Mouse (Mus musculus): ENCODE measurements around the gene Olfr148. TPM values are rescaled to one million over a fixed set of nuclear protein-coding genes. Genes with fewer than 3 reads are reported as not detected.

The Olfr148 gene
- polyA plus RNA-seq, 1 experiment from 2014 or later, result not detected

- Histone ChIP-seq H3K27me3 (replicated peaks; ENCODE audit: control insufficient read depth, insufficient read depth, low read length) (no peaks in the 10 kb centered on the region), H3K9ac (ENCODE audit: low read depth, low read length) (no peak within 1 kb of the TSS), H3K4me2 (no peak within 1 kb of the TSS), H3K27ac (ENCODE audit: low read depth, low read length) (no peak within 1 kb of the TSS), H3K36me3 (ENCODE audit: control insufficient read depth, insufficient read depth, low read length) (no peaks in the 10 kb centered on the region), H3K9me3 (ENCODE audit: control insufficient read depth, low read length) (no peaks in the 10 kb centered on the region), H3K4me3 (ENCODE audit: low read depth, low read length) (no peak within 1 kb of the TSS), H3K4me1 (replicated peaks; ENCODE audit: control insufficient read depth, insufficient read depth, low read length) (no peaks in the 10 kb centered on the region)
- ATAC-seq (replicated peaks; ENCODE audit: low FRiP score), result no peak
- no peak for DNase-seq (ENCODE audit: low spot score)
- WGBS, result 76% methylated on average over 1 of the region's 1 CpGs
These were observed 10.6 kb downstream of the Olfr148 start, which contains the start of gene Olfr960 for GRCm38 (mm10) chr9:39621073-39621472. Olfr960 (plus strand) TSS chr9:39621373.

- ATAC-seq (replicated peaks; ENCODE audit: low FRiP score), result no peak
These were observed 13.3 kb downstream of the Olfr148 start for GRCm38 (mm10) chr9:39623783-39624182.

GRCm38 (mm10) chr9:39624711-39625110 is 14.3 kb downstream of the Olfr148 start:
- no peaks in the 10 kb centered on the region for H3K36me3 ChIP-seq (ENCODE audit: control insufficient read depth, insufficient read depth, low read length)
- no peaks in the 10 kb centered on the region for H3K27me3 ChIP-seq (replicated peaks; ENCODE audit: control insufficient read depth, insufficient read depth, low read length)
- ATAC-seq (replicated peaks; ENCODE audit: low FRiP score), result no peak
- H3K4me3 ChIP-seq (ENCODE audit: low read depth, low read length), result no peak overlapping the region
- no peak overlapping the region for H3K9ac ChIP-seq (ENCODE audit: low read depth, low read length)
- WGBS, result 59% methylated on average over 2 of the region's 2 CpGs
- no peaks in the 10 kb centered on the region for H3K9me3 ChIP-seq (ENCODE audit: control insufficient read depth, low read length)
- no peak overlapping the region for H3K4me2 ChIP-seq
- H3K4me1 ChIP-seq (replicated peaks; ENCODE audit: control insufficient read depth, insufficient read depth, low read length), result no peaks in the 10 kb centered on the region
- H3K27ac ChIP-seq (ENCODE audit: low read depth, low read length), result no peak overlapping the region
- no peak for DNase-seq (ENCODE audit: low spot score)

More at GRCm38 (mm10) chr9:39623783-39624182, 13.3 kb downstream of the Olfr148 start:
- DNase-seq (ENCODE audit: low spot score), result no peak
- H3K27me3 ChIP-seq (replicated peaks; ENCODE audit: control insufficient read depth, insufficient read depth, low read length), result no peaks in the 10 kb centered on the region
- no peaks in the 10 kb centered on the region for H3K36me3 ChIP-seq (ENCODE audit: control insufficient read depth, insufficient read depth, low read length)
- H3K9me3 ChIP-seq (ENCODE audit: control insufficient read depth, low read length), result no peaks in the 10 kb centered on the region
- no peaks in the 10 kb centered on the region for H3K4me1 ChIP-seq (replicated peaks; ENCODE audit: control insufficient read depth, insufficient read depth, low read length)
- H3K9ac ChIP-seq (ENCODE audit: low read depth, low read length), result no peak overlapping the region
- no peak overlapping the region for H3K4me2 ChIP-seq
- no peak overlapping the region for H3K27ac ChIP-seq (ENCODE audit: low read depth, low read length)
- H3K4me3 ChIP-seq (ENCODE audit: low read depth, low read length), result no peak overlapping the region
- WGBS, result 84% methylated on average over 3 of the region's 3 CpGs

- H3K27ac ChIP-seq (ENCODE audit: low read depth, low read length), result no peak overlapping the region
- ATAC-seq (replicated peaks; ENCODE audit: low FRiP score) (no peak), DNase-seq (ENCODE audit: low spot score) (no peak)
- no peaks in the 10 kb centered on the region for H3K4me1 ChIP-seq (replicated peaks; ENCODE audit: control insufficient read depth, insufficient read depth, low read length)
- H3K9ac ChIP-seq (ENCODE audit: low read depth, low read length), result no peak overlapping the region
- 71% methylated on average over 2 of the region's 2 CpGs for WGBS
- H3K27me3 ChIP-seq (replicated peaks; ENCODE audit: control insufficient read depth, insufficient read depth, low read length), result no peaks in the 10 kb centered on the region
- no peak overlapping the region for H3K4me2 ChIP-seq
- no peak overlapping the region for H3K4me3 ChIP-seq (ENCODE audit: low read depth, low read length)
- H3K9me3 ChIP-seq (ENCODE audit: control insufficient read depth, low read length), result no peaks in the 10 kb centered on the region
- H3K36me3 ChIP-seq (ENCODE audit: control insufficient read depth, insufficient read depth, low read length), result no peaks in the 10 kb centered on the region
These were observed 18.6 kb downstream of the Olfr148 start for GRCm38 (mm10) chr9:39629069-39629468.

- no peak for DNase-seq (ENCODE audit: low spot score)
- WGBS, result 31% methylated on average over 4 of the region's 4 CpGs
- Histone ChIP-seq H3K27ac (ENCODE audit: low read depth, low read length) (no peak overlapping the region), H3K9me3 (ENCODE audit: control insufficient read depth, low read length) (no peaks in the 10 kb centered on the region), H3K4me1 (replicated peaks; ENCODE audit: control insufficient read depth, insufficient read depth, low read length) (no peaks in the 10 kb centered on the region), H3K4me2 (no peak overlapping the region), H3K27me3 (replicated peaks; ENCODE audit: control insufficient read depth, insufficient read depth, low read length) (no peaks in the 10 kb centered on the region), H3K4me3 (ENCODE audit: low read depth, low read length) (no peak overlapping the region), H3K9ac (ENCODE audit: low read depth, low read length) (no peak overlapping the region), H3K36me3 (ENCODE audit: control insufficient read depth, insufficient read depth, low read length) (no peaks in the 10 kb centered on the region)
- ATAC-seq (replicated peaks; ENCODE audit: low FRiP score), result no peak
These were observed 23.6 kb downstream of the Olfr148 start for GRCm38 (mm10) chr9:39633913-39634594.

GRCm38 (mm10) chr9:39644785-39645184 is 34.3 kb downstream of the Olfr148 start, which contains the start of gene Olfr961:
Olfr961 (plus strand) TSS chr9:39645085.
- Histone ChIP-seq H3K9ac (ENCODE audit: low read depth, low read length) (no peak within 1 kb of the TSS), H3K9me3 (ENCODE audit: control insufficient read depth, low read length) (no peaks in the 10 kb centered on the region), H3K4me3 (ENCODE audit: low read depth, low read length) (no peak within 1 kb of the TSS), H3K4me1 (replicated peaks; ENCODE audit: control insufficient read depth, insufficient read depth, low read length) (no peaks in the 10 kb centered on the region), H3K36me3 (ENCODE audit: control insufficient read depth, insufficient read depth, low read length) (no peaks in the 10 kb centered on the region), H3K4me2 (no peak within 1 kb of the TSS), H3K27ac (ENCODE audit: low read depth, low read length) (no peak within 1 kb of the TSS), H3K27me3 (replicated peaks; ENCODE audit: control insufficient read depth, insufficient read depth, low read length) (no peaks in the 10 kb centered on the region)
- ATAC-seq (replicated peaks; ENCODE audit: low FRiP score), result no peak
- no peak for DNase-seq (ENCODE audit: low spot score)

GRCm38 (mm10) chr9:39647382-39647781 is 36.9 kb downstream of the Olfr148 start:
- Histone ChIP-seq H3K4me3 (ENCODE audit: low read depth, low read length) (no peak overlapping the region), H3K4me2 (no peak overlapping the region), H3K4me1 (replicated peaks; ENCODE audit: control insufficient read depth, insufficient read depth, low read length) (no peaks in the 10 kb centered on the region), H3K36me3 (ENCODE audit: control insufficient read depth, insufficient read depth, low read length) (no peaks in the 10 kb centered on the region), H3K9me3 (ENCODE audit: control insufficient read depth, low read length) (no peaks in the 10 kb centered on the region), H3K9ac (ENCODE audit: low read depth, low read length) (no peak overlapping the region), H3K27ac (ENCODE audit: low read depth, low read length) (no peak overlapping the region), H3K27me3 (replicated peaks; ENCODE audit: control insufficient read depth, insufficient read depth, low read length) (no peaks in the 10 kb centered on the region)
- 83% methylated on average over 4 of the region's 4 CpGs for WGBS
- ATAC-seq (replicated peaks; ENCODE audit: low FRiP score) (no peak), DNase-seq (ENCODE audit: low spot score) (no peak)

- DNase-seq (ENCODE audit: low spot score) (no peak), ATAC-seq (replicated peaks; ENCODE audit: low FRiP score) (no peak)
- no peaks in the 10 kb centered on the region for H3K4me1 ChIP-seq (replicated peaks; ENCODE audit: control insufficient read depth, insufficient read depth, low read length)
- H3K4me3 ChIP-seq (ENCODE audit: low read depth, low read length), result no peak overlapping the region
- no peak overlapping the region for H3K9ac ChIP-seq (ENCODE audit: low read depth, low read length)
- no peaks in the 10 kb centered on the region for H3K9me3 ChIP-seq (ENCODE audit: control insufficient read depth, low read length)
- no peaks in the 10 kb centered on the region for H3K36me3 ChIP-seq (ENCODE audit: control insufficient read depth, insufficient read depth, low read length)
- WGBS, result 67% methylated on average over 6 of the region's 6 CpGs
- no peak overlapping the region for H3K4me2 ChIP-seq
- no peaks in the 10 kb centered on the region for H3K27me3 ChIP-seq (replicated peaks; ENCODE audit: control insufficient read depth, insufficient read depth, low read length)
- H3K27ac ChIP-seq (ENCODE audit: low read depth, low read length), result no peak overlapping the region
These were observed 44.4 kb downstream of the Olfr148 start for GRCm38 (mm10) chr9:39654756-39655396.
